Mouse (Mus musculus) Patski (cell line): ENCODE results near the gene Fnd3c2. TPM values are rescaled to one million over a fixed set of nuclear protein-coding genes. Genes with fewer than 3 reads are reported as not detected.

Experiments used
- ATAC-seq: fragments of 100-300 bp; one replicate; pipeline ENCODE4 v1.8.0; 2021
- CTCF ChIA-PET: fragments of 350-600 bp; sonication (Branson Sonifier 250); formaldehyde crosslinking; loops from one replicate; lab custom pipeline; 2022; ENCODE audit warnings: inconsistent platforms; lab: Charles Lee
- POLR2A ChIA-PET: fragments of 350-600 bp; sonication (Branson Sonifier 250); formaldehyde crosslinking; loops from one replicate; lab custom pipeline; 2022; ENCODE audit warnings: antibody characterized with exemption, inconsistent platforms; lab: Charles Lee
- DNase-seq: peaks from one replicate; pipeline ENCODE4 v3.0.0-alpha.2; 2011; ENCODE audit warnings: low read depth, low spot score
- H3K27me3 ChIP-seq: fragments of 371-371 bp; one replicate; pipeline ENCODE4 v1.5.1; 2021
- CTCF ChIP-seq: fragments of 100-300 bp; IDR thresholded peaks from one replicate; pipeline ENCODE4 v1.5.1; 2021
- in situ Hi-C: fragments of 300-500 bp; cut with MboI; formaldehyde crosslinking; loops from 3 replicates; pipeline ENCODE4 v1.11.1; 2018; ENCODE audit warnings: low pct_unique_long_range_greater_than_20kb, mixed read lengths
- polyA plus RNA-seq: library from polyadenylated mRNA; unstranded; gene quantifications from one replicate; pipeline ENCODE4 v1.2.3, GENCODE M21; 2021

Gene Fnd3c2
- polyA plus RNA-seq, 1 experiment from 2014 or later = not detected

DNA sequence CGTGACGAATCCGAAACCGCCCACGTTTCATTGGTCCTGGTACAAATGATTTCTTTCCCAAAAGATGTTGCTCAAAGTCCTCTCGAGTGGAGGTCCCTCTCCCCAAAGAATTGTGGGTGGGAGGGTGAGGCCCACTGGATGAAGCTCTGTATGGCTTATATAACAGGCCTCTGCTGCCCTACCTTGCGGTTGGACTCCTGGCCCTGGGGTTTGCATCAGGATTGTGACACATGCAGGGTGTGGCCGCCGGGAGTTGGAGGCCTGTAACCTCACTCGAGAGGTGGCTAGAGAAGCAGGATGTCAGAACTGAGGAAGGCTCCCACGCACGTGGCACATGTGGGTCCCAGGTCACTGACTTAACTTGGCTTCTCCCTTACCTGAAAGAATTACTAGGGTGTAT is 67.4 kb downstream of the Fnd3c2 start:
- POLR2A ChIA-PET = interaction anchor here (0.6 to 2.2 kb wide), 3 partner anchors 157 to 172 kb away, joined by 3 to 6 read pairs (median 6); partner anchors contain the start of genes Atp7a and Cox7b
- no peak for TF ChIP-seq CTCF

DNA sequence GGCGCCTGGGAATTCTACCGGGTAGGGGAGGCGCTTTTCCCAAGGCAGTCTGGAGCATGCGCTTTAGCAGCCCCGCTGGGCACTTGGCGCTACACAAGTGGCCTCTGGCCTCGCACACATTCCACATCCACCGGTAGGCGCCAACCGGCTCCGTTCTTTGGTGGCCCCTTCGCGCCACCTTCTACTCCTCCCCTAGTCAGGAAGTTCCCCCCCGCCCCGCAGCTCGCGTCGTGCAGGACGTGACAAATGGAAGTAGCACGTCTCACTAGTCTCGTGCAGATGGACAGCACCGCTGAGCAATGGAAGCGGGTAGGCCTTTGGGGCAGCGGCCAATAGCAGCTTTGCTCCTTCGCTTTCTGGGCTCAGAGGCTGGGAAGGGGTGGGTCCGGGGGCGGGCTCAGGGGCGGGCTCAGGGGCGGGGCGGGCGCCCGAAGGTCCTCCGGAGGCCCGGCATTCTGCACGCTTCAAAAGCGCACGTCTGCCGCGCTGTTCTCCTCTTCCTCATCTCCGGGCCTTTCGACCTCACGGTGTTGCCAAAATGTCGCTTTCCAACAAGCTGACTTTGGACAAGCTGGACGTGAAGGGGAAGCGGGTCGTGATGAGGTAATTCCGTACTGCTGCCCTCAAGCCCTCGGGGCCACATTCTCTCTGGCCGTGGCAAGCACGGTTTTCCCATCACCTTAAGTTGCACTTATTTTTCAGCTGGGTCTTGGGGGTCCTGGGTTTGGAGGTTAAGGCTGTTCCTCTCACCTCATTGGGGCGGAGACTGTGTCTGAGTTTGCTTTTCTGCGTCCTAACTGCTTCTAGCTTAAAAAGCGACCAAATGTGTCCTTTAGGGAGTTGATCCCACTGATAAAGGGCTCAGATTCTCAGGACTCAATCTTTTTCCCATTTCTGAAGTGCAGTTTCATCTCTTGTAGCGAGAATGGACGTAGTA is 68.2 kb downstream of the Fnd3c2 start, which contains the start of gene Pgk1:
Gene Pgk1 (plus strand): TSS at position 388 of the 937 bp plus-strand sequence.
- in situ Hi-C loops = loop anchor here (25.0 kb wide), 1 partner anchor 1075 kb away; the partner anchor contains the start of gene Magee1
- POLR2A ChIA-PET = interaction anchor here (0.5 to 2.2 kb wide), 4 partner anchors 139 to 171 kb away, joined by 3 to 6 read pairs (median 4); partner anchors contain the start of genes Atp7a and Cox7b
- H3K27me3 ChIP-seq = peaks cover 9% of the 10 kb centered on the region
- peak; percentile 62 for DNase-seq
- TF ChIP-seq CTCF = no peak
- CTCF ChIA-PET = interaction anchor here (1.1 to 2.2 kb wide), 4 partner anchors 16 to 168 kb away, joined by 3 to 8 read pairs (median 3); partner anchors contain the start of gene Atp7a
- peak; percentile 98 for ATAC-seq

More for the DNA sequence above, 67.4 kb downstream of the Fnd3c2 start:
- DNase-seq (no peak), ATAC-seq (no peak)
- H3K27me3 ChIP-seq = peaks cover 9% of the 10 kb centered on the region
- in situ Hi-C loops = loop anchor here (25.0 kb wide), 1 partner anchor 1075 kb away; the partner anchor contains the start of gene Magee1
- CTCF ChIA-PET = interaction anchor here (1.4 to 2.2 kb wide), 2 partner anchors 17 to 161 kb away, joined by 3 to 8 read pairs; partner anchors contain the start of gene Atp7a

DNA sequence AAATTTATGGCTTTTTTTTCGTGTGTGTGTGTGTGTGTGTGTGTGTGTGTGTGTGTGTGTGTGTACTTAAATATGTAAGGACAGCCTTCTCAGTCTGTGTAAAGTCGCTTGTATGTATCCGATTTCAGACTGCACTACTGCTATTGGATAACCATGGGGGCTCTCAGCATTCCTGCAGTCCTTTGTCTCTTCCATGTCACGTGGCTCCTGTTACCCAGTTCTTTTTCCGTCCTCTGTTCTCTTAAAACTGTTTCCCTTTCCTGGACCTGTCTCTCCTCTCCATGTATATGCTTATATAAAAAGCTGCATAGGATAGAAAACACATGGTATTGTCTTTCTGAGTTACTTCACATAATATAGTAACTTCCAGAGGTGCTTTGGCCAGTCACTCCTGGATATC is 69.5 kb downstream of the Fnd3c2 start:
- H3K27me3 ChIP-seq = peaks cover 11% of the 10 kb centered on the region
- ATAC-seq (no peak), DNase-seq (no peak)
- in situ Hi-C loops = loop anchor here (25.0 kb wide), 1 partner anchor 1073 kb away; the partner anchor contains the start of gene Magee1
- ChIA-PET CTCF (interaction anchor here (0.8 to 2.2 kb wide), 5 partner anchors 15 to 167 kb away, joined by 3 to 8 read pairs (median 3); no protein-coding TSS in a partner anchor), POLR2A (interaction anchor here (2.0 to 2.2 kb wide), 2 partner anchors 21 to 159 kb away, joined by 4 to 6 read pairs; partner anchors contain the start of gene Atp7a)
- TF ChIP-seq CTCF = no peak

Other genes starting within 250 kb of the Fnd3c2 start
- gene Magt1, start 243.5 kb downstream of the Fnd3c2 start, polyA plus RNA-seq = 64.4 TPM
- 1,256 TPM for gene Cox7b, start 239.7 kb downstream of the Fnd3c2 start, polyA plus RNA-seq
- gene Atp7a, start 228.1 kb downstream of the Fnd3c2 start, polyA plus RNA-seq = 19.9 TPM
- not detected for gene Tlr13, start 112.2 kb downstream of the Fnd3c2 start, polyA plus RNA-seq
- gene Pgk1, start 68.3 kb downstream of the Fnd3c2 start, polyA plus RNA-seq = 720 TPM
- 4.8 TPM for gene Taf9b, start 34.2 kb downstream of the Fnd3c2 start, polyA plus RNA-seq
- not detected for gene Fndc3c1, start 230.0 kb upstream of the Fnd3c2 start, polyA plus RNA-seq